ENCODE assay signal across 18 mouse cellular contexts in the genomic region with DNA sequence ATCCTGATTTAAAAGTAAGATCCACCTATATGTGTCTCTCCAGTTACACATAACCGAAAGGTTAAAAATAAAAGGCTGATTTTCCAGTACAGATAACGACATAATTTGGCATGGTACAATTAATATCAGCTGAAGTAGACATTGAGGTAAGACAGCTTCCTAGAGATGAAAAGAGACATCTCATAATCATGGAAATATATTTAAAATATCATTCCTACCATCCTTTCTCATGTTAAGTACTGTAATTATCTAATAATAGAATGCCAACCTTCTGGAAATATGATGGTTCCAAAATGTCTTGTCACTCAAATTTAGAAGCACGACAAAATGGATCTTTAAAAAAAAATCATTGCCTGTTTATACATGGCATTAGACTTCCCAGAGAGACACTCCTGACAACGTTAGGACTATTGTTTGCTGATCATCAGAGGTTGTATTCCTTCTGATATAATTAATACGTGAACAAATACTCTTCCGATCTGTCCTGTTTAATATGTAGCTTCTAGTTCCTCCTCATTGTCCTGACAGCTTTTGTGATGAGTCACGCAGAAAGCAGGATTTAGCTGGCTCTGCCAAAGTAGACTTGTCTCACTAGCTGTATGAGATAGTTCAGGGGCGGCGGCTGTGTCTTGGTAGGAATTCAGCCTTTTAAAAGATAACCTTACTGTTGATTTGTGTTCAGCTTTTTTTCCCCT. TPM values are rescaled to one million over a fixed set of nuclear protein-coding genes. Genes with fewer than 3 reads are reported as not detected.
DNase-seq lines count a peak whose midpoint lies in the region; ATAC-seq and TF ChIP-seq lines count a peak whose summit lies in the region.
"Had no signal": no experiment of that assay in that cellular context is flagged by ENCODE, and none has a peak within 500 bp of the region (broad histone marks: within the 10 kb centered on the region; RNA-seq: fewer than 3 reads in every experiment).

No protein-coding gene starts in this region.

- no peaks in the 10 kb centered on the region for H3K9me3 ChIP-seq in heart, embryonic 15.5 days (replicated peaks)
- no peaks in the 10 kb centered on the region for H3K9me3 ChIP-seq in heart, embryonic 11.5 days (replicated peaks; ENCODE audit: control insufficient read depth, low read length)
- no peaks in the 10 kb centered on the region for H3K9me3 ChIP-seq in midbrain, embryonic 16.5 days (replicated peaks; ENCODE audit: control insufficient read depth, low read length, poor library complexity, severe bottlenecking)
- H3K9me3 ChIP-seq in midbrain, postnatal 0 days (ENCODE audit: low read length): no peaks in the 10 kb centered on the region
- H3K9me3 ChIP-seq: heart, embryonic 13.5 days; midbrain, embryonic 15.5 days had no signal

- TF ChIP-seq CTCF in midbrain, postnatal 0 days (IDR thresholded peaks at IDR 0.05): no peak

- 0 out of 2 replicates have a peak overlapping the region, but pooled peaks have one; percentile 7 for H3K27ac ChIP-seq in heart, embryonic 15.5 days
- no peak overlapping the region for H3K27ac ChIP-seq in heart, embryonic 11.5 days (ENCODE audit: low read depth, low read length)
- H3K27ac ChIP-seq in midbrain, embryonic 16.5 days (ENCODE audit: low read length): no peak overlapping the region
- H3K27ac ChIP-seq in midbrain, postnatal 0 days (ENCODE audit: low read depth, low read length): no peak overlapping the region

- H3K4me1 ChIP-seq in heart, embryonic 15.5 days (replicated peaks): peaks cover 9% of the 10 kb centered on the region
- peaks cover 7% of the 10 kb centered on the region; the same call in 1 of the 2 replicates for H3K4me1 ChIP-seq in heart, embryonic 11.5 days (ENCODE audit: control insufficient read depth, insufficient read depth, low read length)
- H3K4me1 ChIP-seq in midbrain, embryonic 16.5 days (ENCODE audit: control insufficient read depth, insufficient read depth, low read length): peaks cover 10% of the 10 kb centered on the region
- H3K4me1 ChIP-seq in midbrain, postnatal 0 days (ENCODE audit: insufficient read depth, low read length): 0 out of 2 replicates have a peak, but pooled peaks cover 9% of the 10 kb centered on the region

- H3K9ac ChIP-seq in heart, embryonic 15.5 days: no peak overlapping the region
- no peak overlapping the region for H3K9ac ChIP-seq in heart, embryonic 11.5 days (ENCODE audit: low read depth, low read length)
- H3K9ac ChIP-seq in midbrain, embryonic 16.5 days (ENCODE audit: low read depth, low read length): no peak overlapping the region
- no peak overlapping the region for H3K9ac ChIP-seq in midbrain, postnatal 0 days (replicated peaks; ENCODE audit: low read length, poor library complexity, severe bottlenecking)
- H3K9ac ChIP-seq: heart, embryonic 13.5 days; midbrain, embryonic 15.5 days had no signal

- DNase-seq in adrenal gland, postnatal 36 days: peak; percentile 33 to 42
- DNase-seq in adrenal gland, postnatal 10 days: no peak
- no peak for DNase-seq in midbrain, postnatal 0 days (ENCODE audit: low spot score)
- peak; percentile 66 for DNase-seq in layer of hippocampus, adult 9-10 months (ENCODE audit: low spot score)
- no peak for DNase-seq in lung, postnatal 14 days
- DNase-seq: B cell, adult 2 months; cerebellum, postnatal 36 days; kidney, postnatal 4 days; liver; spleen, adult 18-20 months; thymus, adult 18-20 months had no signal

- H3K36me3 ChIP-seq in heart, embryonic 15.5 days: no peaks in the 10 kb centered on the region
- no peaks in the 10 kb centered on the region for H3K36me3 ChIP-seq in heart, embryonic 11.5 days (ENCODE audit: control insufficient read depth, insufficient read depth, low read length)
- no peaks in the 10 kb centered on the region for H3K36me3 ChIP-seq in midbrain, embryonic 16.5 days (ENCODE audit: control insufficient read depth, insufficient read depth, low read length)
- H3K36me3 ChIP-seq in midbrain, postnatal 0 days (ENCODE audit: insufficient read depth, low read length): no peaks in the 10 kb centered on the region
- H3K36me3 ChIP-seq: heart, embryonic 13.5 days; midbrain, embryonic 15.5 days had no signal

- no peaks in the 10 kb centered on the region for H3K27me3 ChIP-seq in heart, embryonic 15.5 days
- H3K27me3 ChIP-seq in heart, embryonic 11.5 days (ENCODE audit: control insufficient read depth, insufficient read depth, low read length): no peaks in the 10 kb centered on the region
- no peaks in the 10 kb centered on the region for H3K27me3 ChIP-seq in midbrain, embryonic 16.5 days (ENCODE audit: control insufficient read depth, insufficient read depth, low read depth, low read length)
- H3K27me3 ChIP-seq in midbrain, postnatal 0 days (ENCODE audit: insufficient read depth, low read length): no peaks in the 10 kb centered on the region
- H3K27me3 ChIP-seq: heart, embryonic 13.5 days; midbrain, embryonic 15.5 days had no signal

- H3K4me2 ChIP-seq in heart, embryonic 15.5 days: no peak overlapping the region
- H3K4me2 ChIP-seq in heart, embryonic 11.5 days: no peak overlapping the region
- H3K4me2 ChIP-seq in midbrain, embryonic 16.5 days (ENCODE audit: low read length): no peak overlapping the region
- H3K4me2 ChIP-seq in midbrain, postnatal 0 days (ENCODE audit: low read depth, low read length, poor library complexity, severe bottlenecking): no peak overlapping the region
- H3K4me2 ChIP-seq: heart, embryonic 13.5 days; midbrain, embryonic 15.5 days had no signal

- WGBS in heart, embryonic 15.5 days: 54% methylated on average over 9 of the region's 9 CpGs
- WGBS in heart, embryonic 11.5 days (ENCODE audit: insufficient replicate concordance): 62% methylated on average over 9 of the region's 9 CpGs
- 55% methylated on average over 9 of the region's 9 CpGs for WGBS in midbrain, embryonic 16.5 days
- WGBS in midbrain, postnatal 0 days: 52% methylated on average over 9 of the region's 9 CpGs

- H3K4me3 ChIP-seq in heart, embryonic 15.5 days: no peak overlapping the region
- H3K4me3 ChIP-seq in heart, embryonic 11.5 days (ENCODE audit: low read depth, low read length): no peak overlapping the region
- no peak overlapping the region for H3K4me3 ChIP-seq in midbrain, embryonic 16.5 days (ENCODE audit: low read depth, low read length)
- no peak overlapping the region for H3K4me3 ChIP-seq in midbrain, postnatal 0 days (ENCODE audit: low read depth, low read length)
- H3K4me3 ChIP-seq: erythroblast, embryonic 14.5 days; heart, embryonic 13.5 days; midbrain, embryonic 15.5 days had no signal

- ATAC-seq in heart, embryonic 15.5 days (replicated peaks; ENCODE audit: insufficient number of reproducible peaks, insufficient read depth, low FRiP score, low read depth): no peak
- no peak for ATAC-seq in heart, embryonic 11.5 days (replicated peaks; ENCODE audit: insufficient number of reproducible peaks, low FRiP score, low TSS enrichment)
- 0 out of 2 replicates have a peak, but pooled peaks have one; percentile 28 for ATAC-seq in midbrain, embryonic 16.5 days
- ATAC-seq in midbrain, postnatal 0 days (ENCODE audit: low FRiP score): no peak
- ATAC-seq: lung, postnatal 0 days; midbrain, embryonic 15.5 days had no signal

RNA-seq across cellular contexts. Expression of gene Ndufb4, which starts 50.4 kb away (rescaled TPM):
- total RNA-seq in adrenal gland, postnatal 36 days (2021): 100 to 1,000 TPM; 127 to 152 TPM
- 100 to 1,000 TPM; 154 TPM for total RNA-seq in adrenal gland, postnatal 10 days (2021)
- 64.7 and 134 TPM in 2 replicates for polyA plus RNA-seq in heart, embryonic 15.5 days (2015; fragmentation: Nextera tagmentation; extraction: Ambion mirVana)
- 84.7 and 88.8 TPM in 2 replicates for polyA plus RNA-seq in heart, embryonic 11.5 days (2014; fragmentation: Nextera tagmentation; extraction: Ambion mirVana)
- polyA plus RNA-seq in midbrain, embryonic 16.5 days (2015; fragmentation: Nextera tagmentation; extraction: Ambion mirVana): 49.1 and 51.7 TPM in 2 replicates
- total RNA-seq in midbrain, postnatal 0 days (2014; rRNA removed): 32.3 and 39.6 TPM in 2 replicates
- 86.9 and 90.7 TPM in 2 replicates for polyA plus RNA-seq in midbrain, postnatal 0 days (2015; fragmentation: Nextera tagmentation; extraction: Ambion mirVana)

Comparison
In these comparisons a context has a peak if more than half of its experiments do, and no peak if none do; other contexts are left out.
1. DNase-seq: peak in adrenal gland, postnatal 36 days (2 of 2) and layer of hippocampus, adult 9-10 months (single experiment); none in adrenal gland, postnatal 10 days (single experiment), midbrain, postnatal 0 days (single experiment) and lung, postnatal 14 days (single experiment).